ENCODE assay signal across 11 mouse cellular contexts in genomic region chr11:79661877-79662545, GRCm38 (mm10).
DNase-seq lines count a peak whose midpoint lies in the region; ATAC-seq and TF ChIP-seq lines count a peak whose summit lies in the region.
"Had no signal": no experiment of that assay in that cellular context is flagged by ENCODE, and none has a peak within 500 bp of the region (broad histone marks: within the 10 kb centered on the region; RNA-seq: fewer than 3 reads in every experiment).

No protein-coding gene starts in this region.

- ATAC-seq in hindbrain, postnatal 0 days: no peak
- ATAC-seq in limb, embryonic 13.5 days (ENCODE audit: low FRiP score, low read depth): no peak
- no peak for ATAC-seq in inflammation-experienced regulatory T-cells, adult 6 months
- ATAC-seq: CD4-positive, CD25-positive, alpha-beta regulatory T cell, adult 4 months had no signal

- H3K36me3 ChIP-seq in hindbrain, postnatal 0 days (ENCODE audit: insufficient read depth, low read length): no peaks in the 10 kb centered on the region
- H3K36me3 ChIP-seq in limb, embryonic 13.5 days: no peaks in the 10 kb centered on the region
- H3K36me3 ChIP-seq in small intestine, adult 2 months (ENCODE audit: control insufficient read depth, insufficient read depth, low read length): no peaks in the 10 kb centered on the region
- H3K36me3 ChIP-seq: stomach, embryonic 15.5 days had no signal

- no peak for TF ChIP-seq CTCF in left cerebral cortex, adult 2 months (IDR thresholded peaks at IDR 0.05)
- no peak for TF ChIP-seq CTCF in hindbrain, postnatal 0 days (IDR thresholded peaks at IDR 0.05; ENCODE audit: low read depth)
- TF ChIP-seq CTCF in small intestine, adult 2 months (IDR thresholded peaks at IDR 0.05; ENCODE audit: extremely low read depth, insufficient read length, insufficient replicate concordance, low read depth, low read length): no peak

- no peaks in the 10 kb centered on the region for H3K9me3 ChIP-seq in hindbrain, postnatal 0 days (ENCODE audit: low read length)
- H3K9me3 ChIP-seq in limb, embryonic 13.5 days: no peaks in the 10 kb centered on the region
- H3K9me3 ChIP-seq: stomach, embryonic 15.5 days had no signal

- TF ChIP-seq POLR2A in small intestine, adult 2 months (IDR thresholded peaks at IDR 0.05; ENCODE audit: low read depth, low read length): no peak

- no peak overlapping the region for H3K9ac ChIP-seq in hindbrain, postnatal 0 days (replicated peaks; ENCODE audit: low read length)
- H3K9ac ChIP-seq in limb, embryonic 13.5 days: peak overlapping the region; percentile 82
- H3K9ac ChIP-seq: stomach, embryonic 15.5 days had no signal

- DNase-seq in left cerebral cortex, adult 2 months (ENCODE audit: extremely low spot score in 1 of 2, low spot score in 2 of 2): no peak
- no peak for DNase-seq in left cerebral cortex, adult 8-10 months (ENCODE audit: low spot score in 2 of 2)
- DNase-seq in hindbrain, postnatal 0 days (ENCODE audit: low spot score): no peak
- no peak for DNase-seq in layer of hippocampus, postnatal 36 days
- DNase-seq in heart, adult 8-10 months (ENCODE audit: low spot score): no peak
- DNase-seq: adrenal gland, postnatal 10 days had no signal

- intact Hi-C loops in left cerebral cortex, adult 2 months (cut with DNase I): no loop called here

- H3K4me2 ChIP-seq in hindbrain, postnatal 0 days (ENCODE audit: low read depth, low read length): peak overlapping the region; percentile 96; the same call in 1 of the 2 replicates
- H3K4me2 ChIP-seq in limb, embryonic 13.5 days (replicated peaks): peak overlapping the region; percentile 94

- WGBS in hindbrain, postnatal 0 days: 68% methylated on average over 6 of the region's 6 CpGs
- WGBS in limb, embryonic 13.5 days: 43% methylated on average over 6 of the region's 6 CpGs
- WGBS in small intestine, adult 2 months: 52% methylated on average over 6 of the region's 6 CpGs

- H3K4me1 ChIP-seq in hindbrain, postnatal 0 days (ENCODE audit: insufficient read depth, low read length): peaks cover 8% of the 10 kb centered on the region; the same call in 1 of the 2 replicates
- H3K4me1 ChIP-seq in limb, embryonic 13.5 days: peaks cover 47% of the 10 kb centered on the region
- peaks cover 9% of the 10 kb centered on the region for H3K4me1 ChIP-seq in small intestine, adult 2 months (ENCODE audit: control insufficient read depth, insufficient read depth, insufficient read length, low read length)

- no peaks in the 10 kb centered on the region for H3K27me3 ChIP-seq in hindbrain, postnatal 0 days (ENCODE audit: insufficient read depth, low read length)
- no peaks in the 10 kb centered on the region for H3K27me3 ChIP-seq in limb, embryonic 13.5 days
- no peaks in the 10 kb centered on the region for H3K27me3 ChIP-seq in small intestine, adult 2 months (ENCODE audit: control insufficient read depth, insufficient read depth, low read length)
- H3K27me3 ChIP-seq: stomach, embryonic 15.5 days had no signal

- H3K27ac ChIP-seq in left cerebral cortex, adult 2 months: peak overlapping the region; percentile 76
- H3K27ac ChIP-seq in hindbrain, postnatal 0 days: no peak overlapping the region
- H3K27ac ChIP-seq in limb, embryonic 13.5 days: no peak overlapping the region
- H3K27ac ChIP-seq in small intestine, adult 2 months (ENCODE audit: insufficient read depth, low read depth, low read length): peak overlapping the region; percentile 85
- H3K27ac ChIP-seq: stomach, embryonic 15.5 days had no signal

- peak overlapping the region; percentile 53 for H3K4me3 ChIP-seq in left cerebral cortex, adult 2 months
- H3K4me3 ChIP-seq in hindbrain, postnatal 0 days (ENCODE audit: low read length): no peak overlapping the region
- peak overlapping the region; percentile 66 for H3K4me3 ChIP-seq in limb, embryonic 13.5 days
- peak overlapping the region; percentile 71 for H3K4me3 ChIP-seq in small intestine, adult 2 months (ENCODE audit: low read depth, low read length)

Comparison
In these comparisons a context has a peak if more than half of its experiments do, and no peak if none do; other contexts are left out.
1. H3K27ac ChIP-seq: peak in left cerebral cortex, adult 2 months (single experiment) and small intestine, adult 2 months (single experiment); none in hindbrain, postnatal 0 days (single experiment) and limb, embryonic 13.5 days (single experiment).